Comparison of ENCODE assay signal across 8 mouse cellular contexts in the genomic region with DNA sequence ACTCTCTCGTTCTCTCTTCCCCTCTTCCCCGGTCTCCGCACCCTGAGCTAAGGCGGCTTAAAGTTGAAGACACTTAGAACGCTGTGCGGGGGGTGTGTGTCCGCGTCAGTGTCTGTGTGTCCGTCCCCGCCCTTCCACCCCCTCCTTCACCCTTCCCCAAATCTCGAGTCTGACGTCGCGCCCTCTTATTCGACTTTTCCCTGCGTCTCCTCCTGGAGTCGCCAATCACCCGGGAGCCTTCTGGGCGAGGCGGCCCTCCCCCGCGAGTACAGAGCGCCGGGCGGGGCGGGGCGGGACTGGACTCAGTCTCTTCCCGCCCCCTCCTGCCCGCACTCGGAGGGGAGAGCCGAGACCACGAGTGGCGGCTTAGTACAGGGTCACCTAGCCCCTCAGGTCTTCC. TPM values are rescaled to one million over a fixed set of nuclear protein-coding genes. Genes with fewer than 3 reads are reported as not detected.
A peak's percentile ranks its signal among the peaks of the same experiment; 100 is the strongest.
DNase-seq lines count a peak whose midpoint lies in the region; ATAC-seq and TF ChIP-seq lines count a peak whose summit lies in the region.

A gene (minus strand): TSS at position 229 of the 400 bp plus-strand sequence.

- no peaks in the 10 kb centered on the region for H3K4me1 ChIP-seq in erythroblast, embryonic 14.5 days (ENCODE audit: control insufficient read depth)
- H3K4me1 ChIP-seq in lung, adult 2 months (ENCODE audit: control insufficient read depth, insufficient read depth, low read length), result peaks cover 5% of the 10 kb centered on the region; the same call in 1 of the 2 replicates

- WGBS in lung, adult 2 months, result under 1% methylated on average over 33 of the region's 33 CpGs

- no peaks in the 10 kb centered on the region for H3K36me3 ChIP-seq in erythroblast, embryonic 14.5 days (ENCODE audit: control insufficient read depth)

- no peak; the same call in 1 of the 2 replicates for TF ChIP-seq POLR2A in lung, adult 2 months (IDR thresholded peaks at IDR 0.05; ENCODE audit: borderline replicate concordance, extremely low read depth, low read depth, low read length)

- peak within 1 kb of the TSS; percentile 9 for H3K4me3 ChIP-seq in erythroblast, embryonic 14.5 days (replicated peaks)
- H3K4me3 ChIP-seq in lung, adult 2 months (replicated peaks; ENCODE audit: extremely low read depth, low read depth, low read length), result peak within 1 kb of the TSS; percentile 86

- peaks cover 100% of the 10 kb centered on the region for H3K27me3 ChIP-seq in erythroblast, embryonic 14.5 days (ENCODE audit: control insufficient read depth)

- peak; percentile 94 for DNase-seq in embryo, embryonic 10.5 days (ENCODE audit: low spot score)
- peak; percentile 87 for DNase-seq in kidney, adult 11 months
- peak; percentile 81 for DNase-seq in lung, adult 2 months
- peak; percentile 81 for DNase-seq in retina, postnatal 1 day
- no peak for DNase-seq in right cerebral cortex, postnatal 14 days

- no peak for TF ChIP-seq CTCF in lung, adult 2 months (IDR thresholded peaks at IDR 0.05; ENCODE audit: insufficient read depth, low read length)

- no peak for ATAC-seq in erythroblast, adult 5-6 weeks (replicated peaks; ENCODE audit: low FRiP score, poor library complexity, severe bottlenecking)
- ATAC-seq in granulocyte monocyte progenitor cell, adult 5-6 weeks (replicated peaks; ENCODE audit: poor library complexity, severe bottlenecking), result peak; percentile 48

- no peaks in the 10 kb centered on the region; the same call in 1 of the 2 replicates for H3K9me3 ChIP-seq in erythroblast, embryonic 14.5 days (ENCODE audit: control insufficient read depth, low read length)

RNA-seq across cellular contexts. Expression of the gene that starts here (rescaled TPM):
- polyA plus RNA-seq in erythroblast, embryonic 14.5 days (2012), result not detected in 2 replicates
- total RNA-seq in erythroblast, adult 5-6 weeks (2015; ENCODE audit: low replicate concordance), result not detected in 2 replicates
- total RNA-seq in erythroblast, adult 5-6 weeks (2017; ENCODE audit: low replicate concordance), result not detected in 2 replicates
- total RNA-seq in granulocyte monocyte progenitor cell, adult 5-6 weeks (2014; fragmentation: Nextera tagmentation), result not detected in 2 replicates
- total RNA-seq in granulocyte monocyte progenitor cell, adult 5-6 weeks (2017), result not detected in 2 replicates
- polyA plus RNA-seq in lung, adult 2 months (2012; rRNA removed), result 63.2 and 91.9 TPM in 2 replicates

Comparison
In these comparisons a context has a peak if more than half of its experiments do, and no peak if none do; other contexts are left out.
1. RNA of the gene that starts here (polyA plus RNA-seq): 63.2 to 91.9 TPM in lung, adult 2 months; not detected in erythroblast, embryonic 14.5 days; every median in the first group is over 10 times any median in the second.
2. Peak in ATAC-seq in granulocyte monocyte progenitor cell, adult 5-6 weeks; RNA of the gene not detected or under 1 TPM.